Mouse (Mus musculus) sigmoid colon, adult 10 weeks (tissue): Measurements from ENCODE around the gene Ndrg3. TPM values are rescaled to one million over a fixed set of nuclear protein-coding genes. Genes with fewer than 3 reads are reported as not detected.

Experiments
- polyA plus RNA-seq: library from polyadenylated mRNA; stranded (reverse); fragments of 350-450 nt; fragmentation: Illumina TruSeq; extraction: RNeasy Lipid Tissue Mini Kit (QIAGEN cat#74804); gene quantifications from one replicate; pipeline ENCODE4 v1.2.3, GENCODE M21; 2014; ENCODE audit warnings: low read depth, low replicate concordance

The Ndrg3 gene
- polyA plus RNA-seq = 63.5 TPM

GRCm38 (mm10) chr2:156991470-156992319 lies at the start of gene Ndrg3:
Gene Ndrg3 (minus strand): TSS chr2:156992056.

DNA sequence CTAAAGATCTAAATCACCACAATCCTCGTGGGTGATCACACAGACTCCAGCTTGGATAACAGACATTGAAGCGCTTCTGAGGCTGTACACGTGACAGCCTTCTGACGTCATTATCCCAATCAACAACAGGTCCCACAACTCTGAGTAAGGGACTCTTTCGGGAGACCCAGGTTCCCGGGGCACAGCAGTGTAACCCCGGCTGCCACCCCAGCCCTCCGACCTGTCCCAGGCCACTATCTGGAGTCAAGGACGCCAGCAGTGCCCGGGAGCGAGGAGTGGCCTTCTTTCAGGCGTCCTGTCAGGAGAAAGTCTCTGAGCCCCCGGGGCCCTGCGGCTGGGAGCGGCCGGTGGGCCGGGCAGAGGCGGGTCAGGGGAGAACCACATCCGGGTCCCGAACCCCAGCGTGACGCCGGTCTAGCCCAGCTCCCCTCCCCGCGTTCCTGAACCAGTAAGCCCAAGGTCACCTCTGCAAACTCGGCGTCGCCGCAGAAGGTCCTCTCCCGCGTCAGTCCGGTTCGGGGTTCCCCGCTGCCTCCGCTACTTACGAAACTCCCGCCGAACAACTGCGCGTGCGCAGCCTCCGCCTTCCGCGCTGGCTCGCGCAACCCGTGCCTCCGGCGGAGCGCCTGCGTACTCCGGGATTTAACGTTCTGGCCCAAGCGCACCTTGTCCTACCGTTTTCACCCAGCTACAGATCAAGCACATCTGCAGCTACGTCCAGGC lies 14.8 kb upstream of the Ndrg3 start, which contains the start of gene Dsn1:
Gene Dsn1 (minus strand): TSS at position 644 of the 723 bp plus-strand sequence.

GRCm38 (mm10) chr2:156887017-156887416 lies 104.8 kb downstream of the Ndrg3 start, which contains the start of gene Sla2:
Gene Sla2 (minus strand): TSS chr2:156887192.

Other genes with a start within 250 kb of the Ndrg3 start
- gene Myl9, start 216.6 kb downstream of the Ndrg3 start, polyA plus RNA-seq = 33.3 TPM
- 0.60 TPM for gene Tgif2, start 152.0 kb downstream of the Ndrg3 start, polyA plus RNA-seq
- 4.8 TPM for gene 4930518I15Rik, start 134.1 kb downstream of the Ndrg3 start, polyA plus RNA-seq
- gene Rab5if, start 128.9 kb downstream of the Ndrg3 start, polyA plus RNA-seq = 87.6 TPM
- 0.19 TPM for gene Sla2, start 104.9 kb downstream of the Ndrg3 start, polyA plus RNA-seq
- gene Dsn1, start 15.1 kb upstream of the Ndrg3 start, polyA plus RNA-seq = 8.6 TPM
- 0.28 TPM for gene Soga1, start 87.2 kb upstream of the Ndrg3 start, polyA plus RNA-seq
- gene Tldc2, start 95.0 kb upstream of the Ndrg3 start, polyA plus RNA-seq = not detected
- gene Samhd1, start 143.2 kb upstream of the Ndrg3 start, polyA plus RNA-seq = 347 TPM
- gene Rbl1, start 212.5 kb upstream of the Ndrg3 start, polyA plus RNA-seq = 54.1 TPM